Comparison of ENCODE assay signal across 8 mouse cellular contexts in the genomic region with DNA sequence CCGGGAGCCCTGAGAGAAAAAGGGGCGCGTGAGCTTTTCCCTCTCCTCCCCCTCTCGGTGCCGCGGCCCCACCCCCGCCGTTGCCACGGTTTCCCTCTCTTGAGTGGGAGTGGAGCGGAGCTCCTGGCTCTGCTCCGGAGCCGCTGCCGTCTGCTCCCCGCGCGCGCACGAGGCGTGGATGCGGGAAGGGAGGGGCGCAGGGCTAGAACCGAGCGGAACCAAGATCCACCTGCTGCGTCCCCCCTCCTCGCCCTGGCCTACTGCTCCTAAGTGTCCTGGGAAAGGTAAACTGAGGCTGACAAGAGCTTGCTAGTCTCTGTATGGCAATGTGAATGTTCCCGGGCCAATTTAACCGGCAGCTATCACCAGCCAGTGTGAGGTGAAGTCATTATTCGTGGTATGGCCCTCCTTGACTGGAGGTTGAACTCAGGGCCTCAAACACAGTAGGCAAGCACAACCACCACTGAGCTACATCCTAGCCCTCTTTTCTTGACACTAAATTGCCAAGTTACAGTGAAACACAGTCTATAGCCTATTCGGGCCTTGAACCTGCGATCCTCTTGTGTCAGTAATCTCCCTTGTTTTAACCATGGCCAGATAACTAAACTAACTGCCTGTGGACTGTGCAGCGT. TPM values are rescaled to one million over a fixed set of nuclear protein-coding genes. Genes with fewer than 3 reads are reported as not detected.
DNase-seq lines count a peak whose midpoint lies in the region; ATAC-seq and TF ChIP-seq lines count a peak whose summit lies in the region.

No protein-coding gene starts in this region.

- H3ac ChIP-seq in myocyte (ENCODE audit: control insufficient read depth, insufficient read length): no peak overlapping the region

- no peaks in the 10 kb centered on the region for H3K79me2 ChIP-seq in myocyte (ENCODE audit: control insufficient read depth, insufficient read depth)

- H3K4me2 ChIP-seq in myocyte (ENCODE audit: low read depth): no peak overlapping the region

- peak overlapping the region; percentile 25 for H3K4me3 ChIP-seq in myocyte

- intact Hi-C loops in left cerebral cortex, postnatal 14 days (cut with DNase I): no loop called here

- no peak for TF ChIP-seq POLR2A in myocyte (IDR thresholded peaks at IDR 0.05; ENCODE audit: insufficient read length, low read depth)

- no peaks in the 10 kb centered on the region for H3K36me3 ChIP-seq in myocyte (ENCODE audit: control insufficient read depth, insufficient read depth)

- H3K27me3 ChIP-seq in myocyte (ENCODE audit: control insufficient read depth, insufficient read depth, insufficient read length): peaks cover 6% of the 10 kb centered on the region

- ATAC-seq in frontal cortex, adult (ENCODE audit: low TSS enrichment): peak; percentile 10; the same call in 1 of the 2 replicates

- peak; percentile 29 to 31 for DNase-seq in cerebellum, postnatal 10 days
- no peak for DNase-seq in cerebellum, postnatal 14 days
- peak; percentile 41 for DNase-seq in CD4-positive helper T cell, adult 2 months (ENCODE audit: low read depth, low spot score)
- DNase-seq in left cerebral cortex, postnatal 14 days (ENCODE audit: low spot score in 2 of 2): peak; percentile 73 to 77
- DNase-seq in gastrocnemius, adult 8-10 months (ENCODE audit: low spot score in 2 of 2): no peak
- DNase-seq in cerebellum, adult 18-20 months: no peak

TF ChIP-seq in myocyte, 11 proteins besides CTCF, POLR2A, EP300 and RAD21:
- TF ChIP-seq SRF (IDR thresholded peaks at IDR 0.05; ENCODE audit: control insufficient read depth, insufficient read length, low read depth): no peak
- TF ChIP-seq E2F4 (IDR thresholded peaks at IDR 0.05; ENCODE audit: insufficient read depth): no peak
- no peak for TF ChIP-seq MYOG (IDR thresholded peaks at IDR 0.05; ENCODE audit: control insufficient read depth in 1 of 3, insufficient read depth in 1 of 3, insufficient read length in 2 of 3, low read depth in 2 of 3)
- TF ChIP-seq TCF12 (IDR thresholded peaks at IDR 0.05; ENCODE audit: insufficient read depth, poor library complexity, severe bottlenecking): no peak
- no peak for TF ChIP-seq TCF3 (IDR thresholded peaks at IDR 0.05; ENCODE audit: insufficient read length, low read depth)
- no peak for TF ChIP-seq REST (IDR thresholded peaks at IDR 0.05; ENCODE audit: insufficient read depth, insufficient read length)
- no peak for TF ChIP-seq MYOD1 (IDR thresholded peaks at IDR 0.05; ENCODE audit: control insufficient read depth in 1 of 3, insufficient read length in 2 of 3, low read depth in 2 of 3)
- no peak for TF ChIP-seq POLR2AphosphoS2 (IDR thresholded peaks at IDR 0.05; ENCODE audit: insufficient read length, low read depth)
- TF ChIP-seq MAX (IDR thresholded peaks at IDR 0.05; ENCODE audit: low read depth): no peak
- TF ChIP-seq USF1 (IDR thresholded peaks at IDR 0.05; ENCODE audit: low read depth): no peak

RNA-seq across cellular contexts. Expression of gene Itpka, which starts 1.2 kb away (rescaled TPM):
- 100 to 1,000 TPM; 171 to 177 TPM for total RNA-seq in left cerebral cortex, postnatal 14 days (2021)
- polyA plus RNA-seq in myocyte (2012; fragmentation: generic; extraction: Trizol): 0.14 TPM
- total RNA-seq in gastrocnemius, adult 8-10 months (2022): not detected

RNA-seq across cellular contexts. Expression of gene Ltk, which starts 16.9 kb away (rescaled TPM):
- total RNA-seq in left cerebral cortex, postnatal 14 days (2021): 10 to 100 TPM; 12.4 to 13.5 TPM
- polyA plus RNA-seq in myocyte (2012; fragmentation: generic; extraction: Trizol): not detected
- total RNA-seq in gastrocnemius, adult 8-10 months (2022): not detected

RNA-seq across cellular contexts. Expression of gene Rpap1, which starts 44.0 kb away (rescaled TPM):
- 10 to 100 TPM; 17.5 to 18.8 TPM for total RNA-seq in left cerebral cortex, postnatal 14 days (2021)
- 13.7 TPM for polyA plus RNA-seq in myocyte (2012; fragmentation: generic; extraction: Trizol)
- 10 to 100 TPM; 14.2 to 17.0 (median 16.2) TPM for total RNA-seq in gastrocnemius, adult 8-10 months (2022)

RNA-seq across cellular contexts. Expression of gene Tyro3, which starts 54.2 kb away (rescaled TPM):
- 100 to 1,000 TPM; 117 to 119 TPM for total RNA-seq in left cerebral cortex, postnatal 14 days (2021)
- 6.0 TPM for polyA plus RNA-seq in myocyte (2012; fragmentation: generic; extraction: Trizol)
- total RNA-seq in gastrocnemius, adult 8-10 months (2022): under 1 TPM; 0.29 to 0.74 (median 0.46) TPM

Comparison
In these comparisons a context has a peak if more than half of its experiments do, and no peak if none do; other contexts are left out.
1. DNase-seq: peak in cerebellum, postnatal 10 days (2 of 2), CD4-positive helper T cell, adult 2 months (single experiment) and left cerebral cortex, postnatal 14 days (2 of 2); none in cerebellum, postnatal 14 days (0 of 2), gastrocnemius, adult 8-10 months (0 of 2) and cerebellum, adult 18-20 months (0 of 2).
2. RNA of gene Itpka, which starts 1.2 kb away (total RNA-seq): 171 to 177 TPM in left cerebral cortex, postnatal 14 days; not detected in gastrocnemius, adult 8-10 months; every median in the first group is over 100 times any median in the second.
3. RNA of gene Ltk, which starts 16.9 kb away (total RNA-seq): 12.4 to 13.5 TPM in left cerebral cortex, postnatal 14 days; not detected in gastrocnemius, adult 8-10 months; every median in the first group is over 10 times any median in the second.